Mouse (Mus musculus) liver, embryonic 12.5 days (tissue): Measurements from ENCODE around the gene Mapk7. TPM values are rescaled to one million over a fixed set of nuclear protein-coding genes. Genes with fewer than 3 reads are reported as not detected.

Experiments
- ATAC-seq: fragments of 200-750 bp; cut with Nextera tagmentation; 2 replicates; pipeline ENCODE4 v1.8.0; 2017; ENCODE audit warnings: moderate number of reproducible peaks, mild to moderate bottlenecking, moderate library complexity
- H3K27ac ChIP-seq: fragments of 300-500 bp; sonication (generic); 2 replicates; pipeline ENCODE4 v1.5.1; 2016; ENCODE audit warnings: mild to moderate bottlenecking
- H3K27me3 ChIP-seq: fragments of 300-500 bp; sonication (generic); replicated peaks from 2 replicates; pipeline ENCODE4 v1.6.1; 2016; ENCODE audit warnings: mild to moderate bottlenecking, moderate library complexity
- H3K36me3 ChIP-seq: fragments of 300-500 bp; sonication (generic); 2 replicates; pipeline ENCODE4 v1.6.1; 2016; ENCODE audit warnings: mild to moderate bottlenecking, moderate library complexity
- H3K4me1 ChIP-seq: fragments of 300-500 bp; sonication (generic); 2 replicates; pipeline ENCODE4 v1.6.1; 2016
- H3K4me2 ChIP-seq: fragments of 300-500 bp; sonication (generic); 2 replicates; pipeline ENCODE4 v1.6.1; 2016; ENCODE audit warnings: mild to moderate bottlenecking, moderate library complexity
- H3K4me3 ChIP-seq: fragments of 300-500 bp; sonication (generic); 2 replicates; pipeline ENCODE4 v1.5.1; 2016; ENCODE audit warnings: mild to moderate bottlenecking, moderate library complexity
- H3K9ac ChIP-seq: fragments of 300-500 bp; sonication (generic); 2 replicates; pipeline ENCODE4 v1.6.1; 2016; ENCODE audit warnings: mild to moderate bottlenecking, moderate library complexity
- H3K9me3 ChIP-seq: fragments of 300-500 bp; sonication (generic); replicated peaks from 2 replicates; pipeline ENCODE4 v1.6.1; 2016; ENCODE audit warnings: mild to moderate bottlenecking, moderate library complexity
- WGBS: fragments of 180-500 bp; shearing (Covaris S2); methylation state at CpG from one replicate; pipeline ENCODE4 v1.1.7; 2016; ENCODE audit not compliant: insufficient replicate concordance; 5-methylcytosine and 5-hydroxymethylcytosine counted together
- polyA plus RNA-seq: library from polyadenylated mRNA; unstranded; fragments of >200 nt; fragmentation: Nextera tagmentation; extraction: Ambion mirVana; gene quantifications from 2 replicates; pipeline ENCODE4 v1.2.1, GENCODE M21; 2016

Mapk7 gene
- polyA plus RNA-seq, 1 experiment from 2014 or later: 14.8 TPM

GRCm38 (mm10) chr11:61489085-61489484 is 5.1 kb downstream of the Mapk7 start:
- no peak overlapping the region for H3K9ac ChIP-seq
- H3K27me3 ChIP-seq: peaks cover 12% of the 10 kb centered on the region; the same call in 1 of the 2 replicates
- peaks cover 49% of the 10 kb centered on the region for H3K36me3 ChIP-seq
- H3K27ac ChIP-seq: no peak overlapping the region
- H3K4me2 ChIP-seq: no peak overlapping the region
- ATAC-seq: no peak
- peaks cover 13% of the 10 kb centered on the region for H3K4me1 ChIP-seq
- H3K9me3 ChIP-seq: no peaks in the 10 kb centered on the region
- no peak overlapping the region for H3K4me3 ChIP-seq
- WGBS: 90% methylated on average over 2 of the region's 2 CpGs

- H3K27ac ChIP-seq: no peak overlapping the region
- peaks cover 7% of the 10 kb centered on the region for H3K4me1 ChIP-seq
- no peak for ATAC-seq
- peaks cover 49% of the 10 kb centered on the region for H3K36me3 ChIP-seq
- no peak overlapping the region for H3K4me3 ChIP-seq
- peaks cover 12% of the 10 kb centered on the region; the same call in 1 of the 2 replicates for H3K27me3 ChIP-seq
- H3K9me3 ChIP-seq: no peaks in the 10 kb centered on the region
- 79% methylated on average over 7 of the region's 7 CpGs for WGBS
- no peak overlapping the region for H3K4me2 ChIP-seq
- H3K9ac ChIP-seq: no peak overlapping the region
Observed at GRCm38 (mm10) chr11:61487936-61488335, 6.3 kb downstream of the Mapk7 start.

GRCm38 (mm10) chr11:61487401-61487800 is 6.8 kb downstream of the Mapk7 start:
- Histone ChIP-seq H3K4me1 (peaks cover 2% of the 10 kb centered on the region; the same call in 1 of the 2 replicates), H3K9ac (no peak overlapping the region), H3K27me3 (peaks cover 12% of the 10 kb centered on the region; the same call in 1 of the 2 replicates), H3K9me3 (no peaks in the 10 kb centered on the region), H3K4me2 (no peak overlapping the region), H3K4me3 (no peak overlapping the region), H3K27ac (no peak overlapping the region), H3K36me3 (peaks cover 46% of the 10 kb centered on the region)
- ATAC-seq: no peak
- WGBS: 59% methylated on average over 2 of the region's 2 CpGs

GRCm38 (mm10) chr11:61486458-61487219 is 7.6 kb downstream of the Mapk7 start:
- Histone ChIP-seq H3K4me1 (peaks cover 3% of the 10 kb centered on the region), H3K36me3 (peaks cover 38% of the 10 kb centered on the region), H3K27me3 (peaks cover 12% of the 10 kb centered on the region; the same call in 1 of the 2 replicates), H3K27ac (no peak overlapping the region), H3K9me3 (no peaks in the 10 kb centered on the region), H3K4me2 (no peak overlapping the region), H3K4me3 (no peak overlapping the region), H3K9ac (no peak overlapping the region)
- WGBS: 78% methylated on average over 14 of the region's 14 CpGs
- ATAC-seq: no peak

- Histone ChIP-seq H3K9ac (no peak overlapping the region), H3K4me2 (peak overlapping the region; percentile 6; the same call in 1 of the 2 replicates), H3K9me3 (no peaks in the 10 kb centered on the region), H3K27me3 (peaks cover 12% of the 10 kb centered on the region; the same call in 1 of the 2 replicates), H3K4me1 (peaks cover 5% of the 10 kb centered on the region), H3K36me3 (peaks cover 30% of the 10 kb centered on the region), H3K4me3 (no peak overlapping the region), H3K27ac (peak overlapping the region; percentile 69)
- no peak for ATAC-seq
- 67% methylated on average over 22 of the region's 22 CpGs for WGBS
Observed at GRCm38 (mm10) chr11:61485541-61486457, 8.4 kb downstream of the Mapk7 start.

- Histone ChIP-seq H3K4me2 (peak within 1 kb of the TSS; percentile 6; the same call in 1 of the 2 replicates), H3K4me1 (peaks cover 5% of the 10 kb centered on the region), H3K27ac (peak within 1 kb of the TSS; percentile 69), H3K9ac (no peak within 1 kb of the TSS), H3K27me3 (peaks cover 12% of the 10 kb centered on the region; the same call in 1 of the 2 replicates), H3K4me3 (no peak within 1 kb of the TSS), H3K36me3 (peaks cover 20% of the 10 kb centered on the region), H3K9me3 (no peaks in the 10 kb centered on the region)
- 50% methylated on average over 20 of the region's 20 CpGs for WGBS
- no peak for ATAC-seq
Observed at GRCm38 (mm10) chr11:61484613-61485540, 9.3 kb downstream of the Mapk7 start, which contains the start of gene Mfap4. TSS of gene Mfap4 (plus strand) at chr11:61485431.

GRCm38 (mm10) chr11:61484256-61484612 is 10.0 kb downstream of the Mapk7 start:
- Histone ChIP-seq H3K4me1 (peaks cover 5% of the 10 kb centered on the region), H3K9me3 (no peaks in the 10 kb centered on the region), H3K4me3 (no peak overlapping the region), H3K27me3 (peaks cover 12% of the 10 kb centered on the region; the same call in 1 of the 2 replicates), H3K4me2 (no peak overlapping the region), H3K36me3 (peaks cover 14% of the 10 kb centered on the region), H3K27ac (0 out of 2 replicates have a peak overlapping the region, but pooled peaks have one; percentile 4), H3K9ac (no peak overlapping the region)
- WGBS: 50% methylated on average over 10 of the region's 10 CpGs
- no peak for ATAC-seq

GRCm38 (mm10) chr11:61483226-61483845 is 10.9 kb downstream of the Mapk7 start:
- H3K36me3 ChIP-seq: peaks cover 5% of the 10 kb centered on the region
- no peak overlapping the region for H3K27ac ChIP-seq
- no peak for ATAC-seq
- no peak overlapping the region for H3K4me3 ChIP-seq
- H3K4me2 ChIP-seq: no peak overlapping the region
- H3K4me1 ChIP-seq: peaks cover 5% of the 10 kb centered on the region
- WGBS: 78% methylated on average over 13 of the region's 13 CpGs
- H3K9me3 ChIP-seq: no peaks in the 10 kb centered on the region
- H3K9ac ChIP-seq: no peak overlapping the region
- H3K27me3 ChIP-seq: peaks cover 12% of the 10 kb centered on the region; the same call in 1 of the 2 replicates

GRCm38 (mm10) chr11:61481239-61482090 is 12.7 kb downstream of the Mapk7 start:
- H3K4me2 ChIP-seq: no peak overlapping the region
- no peak for ATAC-seq
- no peaks in the 10 kb centered on the region for H3K9me3 ChIP-seq
- WGBS: 57% methylated on average over 9 of the region's 9 CpGs
- no peak overlapping the region for H3K4me3 ChIP-seq
- H3K9ac ChIP-seq: no peak overlapping the region
- H3K27ac ChIP-seq: no peak overlapping the region
- peaks cover 20% of the 10 kb centered on the region for H3K27me3 ChIP-seq
- H3K4me1 ChIP-seq: peaks cover 5% of the 10 kb centered on the region
- H3K36me3 ChIP-seq: no peaks in the 10 kb centered on the region

GRCm38 (mm10) chr11:61478788-61479187 is 15.4 kb downstream of the Mapk7 start:
- no peaks in the 10 kb centered on the region for H3K9me3 ChIP-seq
- no peak overlapping the region for H3K27ac ChIP-seq
- no peak overlapping the region for H3K4me3 ChIP-seq
- H3K36me3 ChIP-seq: no peaks in the 10 kb centered on the region
- H3K9ac ChIP-seq: no peak overlapping the region
- peaks cover 5% of the 10 kb centered on the region for H3K4me1 ChIP-seq
- ATAC-seq: no peak
- WGBS: 66% methylated on average over 4 of the region's 4 CpGs
- H3K4me2 ChIP-seq: no peak overlapping the region
- peaks cover 9% of the 10 kb centered on the region for H3K27me3 ChIP-seq
